15 mouse cellular contexts compared by ENCODE assay signal in genomic region chr2:78718550-78718949, GRCm38 (mm10).
A peak's percentile ranks its signal among the peaks of the same experiment; 100 is the strongest.
DNase-seq lines count a peak whose midpoint lies in the region; ATAC-seq and TF ChIP-seq lines count a peak whose summit lies in the region.
"Had no signal": no experiment of that assay in that cellular context is flagged by ENCODE, and none has a peak within 500 bp of the region (broad histone marks: within the 10 kb centered on the region; RNA-seq: fewer than 3 reads in every experiment).

No protein-coding gene starts in this region.

- WGBS in hindbrain, embryonic 11.5 days: 45% methylated on average over 1 of the region's 1 CpGs
- 51% methylated on average over 1 of the region's 1 CpGs for WGBS in hindbrain, embryonic 14.5 days
- WGBS in liver, embryonic 13.5 days (ENCODE audit: insufficient replicate concordance): 37% methylated on average over 1 of the region's 1 CpGs

- no peak overlapping the region for H3K4me2 ChIP-seq in hindbrain, embryonic 11.5 days (replicated peaks; ENCODE audit: low read depth, low read length)
- no peak overlapping the region for H3K4me2 ChIP-seq in hindbrain, embryonic 14.5 days (replicated peaks)
- H3K4me2 ChIP-seq in liver, embryonic 13.5 days: 0 out of 2 replicates have a peak overlapping the region, but pooled peaks have one; percentile 43
- H3K4me2 ChIP-seq: limb, embryonic 13.5 days; midbrain, embryonic 12.5 days had no signal

- TF ChIP-seq CTCF in layer of hippocampus, adult 2 months (conservative IDR thresholded peaks at IDR 0.05): no peak

- no peak overlapping the region for H3K27ac ChIP-seq in hindbrain, embryonic 11.5 days (ENCODE audit: low read depth, low read length)
- H3K27ac ChIP-seq in hindbrain, embryonic 14.5 days: no peak overlapping the region
- H3K27ac ChIP-seq in liver, embryonic 13.5 days: peak overlapping the region; percentile 90
- H3K27ac ChIP-seq in layer of hippocampus, adult 2 months: no peak overlapping the region
- H3K27ac ChIP-seq: limb, embryonic 13.5 days; midbrain, embryonic 12.5 days had no signal

- H3K4me1 ChIP-seq in hindbrain, embryonic 11.5 days (replicated peaks; ENCODE audit: control insufficient read depth, insufficient read depth, low read length): no peaks in the 10 kb centered on the region
- no peaks in the 10 kb centered on the region for H3K4me1 ChIP-seq in hindbrain, embryonic 14.5 days (replicated peaks; ENCODE audit: control insufficient read depth, insufficient read depth, low read length)
- peaks cover 57% of the 10 kb centered on the region for H3K4me1 ChIP-seq in liver, embryonic 13.5 days (replicated peaks)
- H3K4me1 ChIP-seq: limb, embryonic 13.5 days; midbrain, embryonic 12.5 days had no signal

- intact Hi-C loops in left cerebral cortex, postnatal 14 days (cut with DNase I): no loop called here

- H3K36me3 ChIP-seq in hindbrain, embryonic 11.5 days (ENCODE audit: control insufficient read depth, insufficient read depth, low read length): no peaks in the 10 kb centered on the region
- H3K36me3 ChIP-seq in hindbrain, embryonic 14.5 days (replicated peaks; ENCODE audit: control insufficient read depth, insufficient read depth): no peaks in the 10 kb centered on the region
- no peaks in the 10 kb centered on the region for H3K36me3 ChIP-seq in liver, embryonic 13.5 days
- H3K36me3 ChIP-seq: limb, embryonic 13.5 days; midbrain, embryonic 12.5 days had no signal

- DNase-seq in hindbrain, embryonic 11.5 days (ENCODE audit: low spot score): no peak
- DNase-seq in hindbrain, embryonic 14.5 days (ENCODE audit: low spot score): no peak
- peak; percentile 4 for DNase-seq in retina, embryonic 14.5 days (ENCODE audit: low spot score)
- no peak for DNase-seq in retina, postnatal 1 day
- DNase-seq in liver, embryonic 13.5 days: peak; percentile 71
- DNase-seq in gastrocnemius, postnatal 10 days: no peak
- no peak for DNase-seq in layer of hippocampus, adult 2 months (ENCODE audit: low spot score in 2 of 2)
- no peak for DNase-seq in left cerebral cortex, postnatal 14 days (ENCODE audit: low spot score in 2 of 2)
- DNase-seq: cerebellum, adult 9-11 months; gastrocnemius, postnatal 36 days; spleen, adult 18-20 months; thymus, postnatal 14 days had no signal

- no peaks in the 10 kb centered on the region for H3K9me3 ChIP-seq in hindbrain, embryonic 11.5 days (ENCODE audit: control insufficient read depth, low read length)
- H3K9me3 ChIP-seq in hindbrain, embryonic 14.5 days (ENCODE audit: control insufficient read depth, low read length): no peaks in the 10 kb centered on the region
- H3K9me3 ChIP-seq in liver, embryonic 13.5 days (replicated peaks): no peaks in the 10 kb centered on the region
- H3K9me3 ChIP-seq: limb, embryonic 13.5 days; midbrain, embryonic 12.5 days had no signal

- 0 out of 2 replicates have a peak, but pooled peaks have one; percentile 27 for ATAC-seq in hindbrain, embryonic 11.5 days (ENCODE audit: low FRiP score)
- ATAC-seq in hindbrain, embryonic 14.5 days (ENCODE audit: low FRiP score): no peak; the same call in 1 of the 2 replicates
- ATAC-seq in liver, embryonic 13.5 days (ENCODE audit: low read depth): peak; percentile 89
- ATAC-seq: inflammation-experienced regulatory T-cells, adult 6 months had no signal

- no peak overlapping the region for H3K4me3 ChIP-seq in hindbrain, embryonic 11.5 days (ENCODE audit: low read depth, low read length)
- H3K4me3 ChIP-seq in hindbrain, embryonic 14.5 days (replicated peaks; ENCODE audit: low read length): no peak overlapping the region
- H3K4me3 ChIP-seq in liver, embryonic 13.5 days (replicated peaks): no peak overlapping the region
- no peak overlapping the region for H3K4me3 ChIP-seq in layer of hippocampus, adult 2 months
- H3K4me3 ChIP-seq: limb, embryonic 13.5 days; midbrain, embryonic 12.5 days had no signal

- H3K9ac ChIP-seq in hindbrain, embryonic 11.5 days (ENCODE audit: low read depth, low read length): no peak overlapping the region
- H3K9ac ChIP-seq in hindbrain, embryonic 14.5 days: no peak overlapping the region
- H3K9ac ChIP-seq in liver, embryonic 13.5 days: peak overlapping the region; percentile 67
- H3K9ac ChIP-seq: limb, embryonic 13.5 days; midbrain, embryonic 12.5 days had no signal

- no peaks in the 10 kb centered on the region for H3K27me3 ChIP-seq in hindbrain, embryonic 11.5 days (ENCODE audit: control insufficient read depth, insufficient read depth, low read length)
- H3K27me3 ChIP-seq in hindbrain, embryonic 14.5 days (ENCODE audit: control insufficient read depth, insufficient read depth, low read length): no peaks in the 10 kb centered on the region
- no peaks in the 10 kb centered on the region for H3K27me3 ChIP-seq in liver, embryonic 13.5 days
- H3K27me3 ChIP-seq: limb, embryonic 13.5 days; midbrain, embryonic 12.5 days had no signal

Comparison
In these comparisons a context has a peak if more than half of its experiments do, and no peak if none do; other contexts are left out.
1. DNase-seq: peak in retina, embryonic 14.5 days (single experiment) and liver, embryonic 13.5 days (single experiment); none in hindbrain, embryonic 11.5 days (single experiment), hindbrain, embryonic 14.5 days (single experiment), retina, postnatal 1 day (single experiment), gastrocnemius, postnatal 10 days (single experiment), layer of hippocampus, adult 2 months (0 of 2) and left cerebral cortex, postnatal 14 days (0 of 2).